Mouse (Mus musculus) embryonic facial prominence, embryonic 14.5 days (tissue): ENCODE results near the gene Nrf1. TPM values are rescaled to one million over a fixed set of nuclear protein-coding genes. Genes with fewer than 3 reads are reported as not detected.
A peak's percentile ranks its signal among the peaks of the same experiment; 100 is the strongest.

Experiments
- ATAC-seq: fragments of 200-750 bp; cut with Nextera tagmentation; 2 replicates; pipeline ENCODE4 v1.8.0; 2017; ENCODE audit warnings: low read depth, moderate number of reproducible peaks, moderate TSS enrichment
- DNase-seq: peaks from one replicate; pipeline ENCODE4 v3.0.0-alpha.2; 2015; ENCODE audit warnings: low spot score
- H3K27ac ChIP-seq: fragments of 300-500 bp; sonication (generic); replicated peaks from 2 replicates; pipeline ENCODE4 v1.5.1; 2014; ENCODE audit warnings: low read depth, mild to moderate bottlenecking, low read length, moderate library complexity
- H3K27me3 ChIP-seq: fragments of 300-500 bp; sonication (generic); replicated peaks from 2 replicates; pipeline ENCODE4 v1.6.1; 2014; ENCODE audit warnings: low read length; ENCODE audit not compliant: control insufficient read depth, insufficient read depth
- H3K36me3 ChIP-seq: fragments of 300-500 bp; sonication (generic); 2 replicates; pipeline ENCODE4 v1.6.1; 2014; ENCODE audit warnings: low read length, mixed read lengths; ENCODE audit not compliant: control insufficient read depth, insufficient read depth
- H3K4me1 ChIP-seq: fragments of 300-500 bp; sonication (generic); 2 replicates; pipeline ENCODE4 v1.6.1; 2014; ENCODE audit warnings: antibody characterized with exemption, low read length; ENCODE audit not compliant: control insufficient read depth, insufficient read depth
- H3K4me2 ChIP-seq: fragments of 300-500 bp; sonication (generic); 2 replicates; pipeline ENCODE4 v1.6.1; 2014; ENCODE audit warnings: low read depth, mild to moderate bottlenecking, low read length, moderate library complexity, mixed read lengths
- H3K4me3 ChIP-seq: fragments of 300-500 bp; sonication (generic); 2 replicates; pipeline ENCODE4 v1.5.1; 2014; ENCODE audit warnings: low read depth, mild to moderate bottlenecking, low read length
- H3K9ac ChIP-seq: fragments of 300-500 bp; sonication (generic); 2 replicates; pipeline ENCODE4 v1.6.1; 2014; ENCODE audit warnings: low read depth, mild to moderate bottlenecking, low read length, moderate library complexity, mixed read lengths
- H3K9me3 ChIP-seq: fragments of 300-500 bp; sonication (generic); 2 replicates; pipeline ENCODE4 v1.6.1; 2016; ENCODE audit warnings: low read length; ENCODE audit not compliant: control insufficient read depth
- WGBS: fragments of 180-500 bp; shearing (Covaris S2); extraction: QIAGEN DNeasy Blood & Tissue Kit; methylation state at CpG from one replicate; pipeline ENCODE4 v1.1.7; 2014; 5-methylcytosine and 5-hydroxymethylcytosine counted together
- polyA plus RNA-seq: library from polyadenylated mRNA; unstranded; fragments of >200 nt; fragmentation: Nextera tagmentation; extraction: Ambion mirVana; gene quantifications from 2 replicates; pipeline ENCODE4 v1.2.1, GENCODE M21; 2014

Gene Nrf1
- polyA plus RNA-seq, 1 experiment from 2014 or later, result 43.9 TPM

DNA sequence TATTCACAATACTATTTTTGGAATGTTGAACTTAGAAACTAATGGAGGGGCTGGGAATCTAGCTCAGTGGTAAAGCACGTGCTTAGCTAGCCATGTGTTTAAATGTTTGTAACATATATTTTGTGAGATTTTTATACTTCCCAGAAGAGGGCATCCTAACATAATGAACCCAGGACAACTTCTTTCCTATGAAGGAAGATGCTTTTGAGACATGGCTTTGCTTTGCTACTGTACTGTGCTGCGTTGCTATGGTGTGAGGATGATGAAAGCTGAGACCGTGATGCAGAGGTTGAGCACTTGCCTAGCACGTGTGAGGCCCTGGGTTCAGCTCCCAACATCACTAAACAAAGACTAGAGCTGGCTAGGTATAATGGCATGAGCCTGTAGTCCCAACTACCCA, 43.4 kb downstream of the Nrf1 start:
- H3K4me2 ChIP-seq, result no peak overlapping the region
- no peaks in the 10 kb centered on the region for H3K4me1 ChIP-seq
- no peak overlapping the region for H3K27ac ChIP-seq
- H3K27me3 ChIP-seq, result no peaks in the 10 kb centered on the region
- no peak for DNase-seq
- no peak overlapping the region for H3K9ac ChIP-seq
- H3K36me3 ChIP-seq, result peaks cover 43% of the 10 kb centered on the region
- ATAC-seq, result peak; percentile 71
- 66% methylated on average over 4 of the region's 4 CpGs for WGBS
- H3K4me3 ChIP-seq, result no peak overlapping the region
- H3K9me3 ChIP-seq, result no peaks in the 10 kb centered on the region

DNA sequence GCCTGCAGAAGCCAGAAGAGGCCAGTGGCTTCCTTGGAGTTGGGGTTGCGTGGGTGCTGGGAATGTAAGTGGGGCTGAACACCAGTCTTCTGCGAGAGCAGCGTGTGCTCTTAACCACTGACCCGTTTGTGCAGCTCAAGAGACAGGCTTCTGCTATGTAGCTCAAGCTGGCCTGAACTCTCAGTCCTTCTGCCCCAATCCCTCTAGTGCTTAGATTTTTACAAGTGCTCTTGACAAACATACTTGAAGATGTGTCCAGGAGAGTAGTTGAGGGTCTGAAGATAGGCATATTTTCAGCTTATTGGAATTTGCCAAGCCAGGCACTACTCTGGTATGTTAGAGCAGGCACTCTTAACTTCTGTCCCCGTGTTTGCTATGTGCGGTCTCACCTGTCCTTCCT, 45.0 kb downstream of the Nrf1 start:
- no peak for DNase-seq
- WGBS, result 95% methylated on average over 6 of the region's 6 CpGs
- H3K36me3 ChIP-seq, result peaks cover 58% of the 10 kb centered on the region

DNA sequence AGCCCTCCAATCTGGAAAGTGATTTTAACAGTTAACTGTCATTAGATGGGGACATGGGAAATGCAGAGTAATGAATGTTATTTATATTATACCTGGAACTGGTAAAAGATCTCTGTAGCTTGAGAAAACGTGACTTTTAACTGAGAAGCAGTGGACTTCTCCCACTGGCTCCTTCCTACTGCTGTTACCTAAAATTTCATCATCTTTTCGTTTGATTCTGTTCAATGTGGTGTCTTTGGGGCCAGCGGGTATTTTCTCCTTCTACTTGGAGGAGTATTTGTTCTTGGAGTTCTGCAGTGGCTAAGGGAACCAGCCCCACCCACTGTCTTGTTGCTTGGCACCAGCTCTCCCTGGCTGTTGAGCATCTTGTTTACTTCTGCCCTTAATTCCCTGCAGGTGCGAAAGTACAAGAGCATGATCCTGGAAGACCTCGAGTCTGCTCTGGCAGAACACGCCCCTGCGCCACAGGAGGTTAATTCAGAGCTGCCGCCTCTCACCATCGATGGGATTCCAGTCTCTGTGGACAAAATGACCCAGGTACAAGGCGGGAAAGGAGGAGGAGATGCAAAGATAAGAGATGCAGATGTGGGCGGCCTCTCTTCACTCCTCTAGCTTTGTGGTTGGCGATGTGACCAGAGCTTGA, 54.1 kb downstream of the Nrf1 start:
- ATAC-seq, result peak; percentile 33; the same call in 1 of the 2 replicates
- 82% methylated on average over 12 of the region's 12 CpGs for WGBS
- Histone ChIP-seq H3K36me3 (peaks cover 92% of the 10 kb centered on the region), H3K4me2 (no peak overlapping the region), H3K9me3 (no peaks in the 10 kb centered on the region), H3K9ac (no peak overlapping the region), H3K27ac (no peak overlapping the region), H3K4me1 (no peaks in the 10 kb centered on the region), H3K4me3 (no peak overlapping the region), H3K27me3 (no peaks in the 10 kb centered on the region)
- DNase-seq, result peak; percentile 27

More for the DNA sequence above, 45.0 kb downstream of the Nrf1 start:
- Histone ChIP-seq H3K4me3 (no peak overlapping the region), H3K4me1 (no peaks in the 10 kb centered on the region), H3K4me2 (no peak overlapping the region), H3K9me3 (no peaks in the 10 kb centered on the region), H3K27me3 (no peaks in the 10 kb centered on the region), H3K9ac (no peak overlapping the region), H3K27ac (no peak overlapping the region)
- ATAC-seq, result no peak

GRCm38 (mm10) chr6:30106091-30106490, 58.3 kb downstream of the Nrf1 start:
- Histone ChIP-seq H3K36me3 (peaks cover 78% of the 10 kb centered on the region), H3K9me3 (no peaks in the 10 kb centered on the region), H3K4me3 (no peak overlapping the region), H3K9ac (no peak overlapping the region), H3K27me3 (no peaks in the 10 kb centered on the region), H3K4me2 (no peak overlapping the region), H3K27ac (no peak overlapping the region), H3K4me1 (no peaks in the 10 kb centered on the region)
- ATAC-seq (no peak), DNase-seq (no peak)
- 65% methylated on average over 2 of the region's 2 CpGs for WGBS

DNA sequence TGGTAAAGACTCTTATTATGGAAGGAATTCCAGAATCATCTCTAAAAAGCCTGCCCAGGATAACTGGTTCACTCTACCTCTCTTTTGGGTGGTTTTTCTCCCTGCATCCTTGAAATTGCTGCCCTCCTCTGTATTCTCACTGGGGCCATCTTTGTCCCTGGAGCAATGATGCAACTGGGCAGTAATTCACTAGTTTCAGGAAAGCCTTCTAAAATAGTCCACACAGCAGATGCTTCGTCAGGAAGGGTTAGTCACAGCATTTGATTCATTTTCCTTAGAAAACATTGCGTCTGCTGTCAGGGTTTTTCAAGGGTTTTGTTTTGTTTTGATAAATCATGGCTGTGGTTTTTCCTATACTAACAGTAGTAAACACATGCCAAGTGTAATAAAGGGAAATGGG, 59.7 kb downstream of the Nrf1 start:
- Histone ChIP-seq H3K4me1 (no peaks in the 10 kb centered on the region), H3K36me3 (peaks cover 76% of the 10 kb centered on the region), H3K4me3 (no peak overlapping the region), H3K4me2 (no peak overlapping the region), H3K27me3 (no peaks in the 10 kb centered on the region), H3K27ac (no peak overlapping the region), H3K9ac (no peak overlapping the region), H3K9me3 (0 out of 2 replicates have a peak, but pooled peaks cover 6% of the 10 kb centered on the region)
- ATAC-seq, result no peak
- no peak for DNase-seq
- 83% methylated on average over 2 of the region's 2 CpGs for WGBS

DNA sequence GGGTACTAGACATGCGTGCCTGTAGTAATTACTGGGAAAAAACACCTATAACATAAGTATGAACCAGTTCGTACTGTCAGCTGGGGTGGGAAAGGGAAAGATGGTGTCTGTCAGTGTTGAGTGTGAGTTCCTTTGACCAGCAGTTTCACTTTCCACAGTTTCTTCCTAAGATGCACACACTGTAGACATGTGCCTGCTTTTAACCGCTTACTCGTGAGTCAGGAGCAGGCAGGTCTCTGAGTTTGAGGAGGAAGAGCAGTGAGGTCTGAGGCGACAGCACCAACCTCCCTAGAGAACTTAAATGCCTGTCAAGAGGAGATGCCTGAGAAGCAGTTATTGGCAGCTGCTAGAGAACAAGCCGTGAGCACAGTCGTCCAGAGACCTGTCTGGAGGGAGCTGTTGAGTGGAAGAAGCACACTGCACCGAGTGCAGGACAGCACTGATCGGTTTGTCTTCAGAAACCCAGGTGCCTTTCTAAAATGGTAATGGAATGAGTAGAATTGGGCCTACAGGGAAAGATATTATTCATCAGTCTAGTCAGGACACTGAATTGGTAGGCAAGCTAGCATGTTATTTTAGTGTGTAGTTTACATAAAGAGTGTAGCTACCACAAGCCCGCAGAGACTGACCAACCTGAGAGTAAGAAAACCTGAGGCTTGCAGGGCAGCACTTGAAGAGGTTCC, 62.2 kb downstream of the Nrf1 start:
- H3K4me2 ChIP-seq, result no peak overlapping the region
- H3K36me3 ChIP-seq, result peaks cover 71% of the 10 kb centered on the region
- no peak for ATAC-seq
- no peak overlapping the region for H3K9ac ChIP-seq
- no peak for DNase-seq
- no peaks in the 10 kb centered on the region for H3K4me1 ChIP-seq
- H3K27me3 ChIP-seq, result no peaks in the 10 kb centered on the region
- 90% methylated on average over 10 of the region's 10 CpGs for WGBS
- H3K27ac ChIP-seq, result no peak overlapping the region
- H3K9me3 ChIP-seq, result 0 out of 2 replicates have a peak, but pooled peaks cover 6% of the 10 kb centered on the region
- H3K4me3 ChIP-seq, result no peak overlapping the region

- DNase-seq (peak; percentile 58), ATAC-seq (peak; percentile 89)
- no peak overlapping the region for H3K9ac ChIP-seq
- no peak overlapping the region for H3K4me3 ChIP-seq
- H3K4me1 ChIP-seq, result no peaks in the 10 kb centered on the region
- H3K9me3 ChIP-seq, result 0 out of 2 replicates have a peak, but pooled peaks cover 6% of the 10 kb centered on the region
- no peaks in the 10 kb centered on the region for H3K27me3 ChIP-seq
- no peak overlapping the region for H3K27ac ChIP-seq
- H3K36me3 ChIP-seq, result peaks cover 71% of the 10 kb centered on the region
- WGBS, result 92% methylated on average over 4 of the region's 4 CpGs
- H3K4me2 ChIP-seq, result no peak overlapping the region
These were observed 64.8 kb downstream of the Nrf1 start for GRCm38 (mm10) chr6:30112349-30113132.

DNA sequence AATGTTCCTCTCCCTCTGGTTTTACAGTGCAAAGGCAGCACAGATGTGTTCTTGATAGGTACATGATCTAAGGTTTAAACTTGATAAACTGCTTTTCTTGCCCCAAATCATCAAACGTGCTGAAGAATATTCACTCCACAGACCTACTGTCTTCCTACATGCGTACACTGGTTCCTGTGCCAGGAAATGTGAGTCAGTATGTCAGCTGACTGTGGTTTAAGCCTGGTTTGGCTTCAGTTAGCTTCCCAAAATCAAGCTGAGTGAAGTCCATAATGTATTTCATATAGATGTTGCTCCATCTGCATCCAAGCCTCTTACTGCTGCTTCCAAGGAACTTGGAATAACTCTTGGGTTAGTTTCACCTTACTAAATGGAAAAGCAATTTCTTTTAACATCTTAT, 66.3 kb downstream of the Nrf1 start:
- Histone ChIP-seq H3K27me3 (no peaks in the 10 kb centered on the region), H3K4me2 (no peak overlapping the region), H3K4me1 (no peaks in the 10 kb centered on the region), H3K9ac (no peak overlapping the region), H3K36me3 (peaks cover 81% of the 10 kb centered on the region), H3K9me3 (0 out of 2 replicates have a peak, but pooled peaks cover 6% of the 10 kb centered on the region), H3K4me3 (no peak overlapping the region), H3K27ac (no peak overlapping the region)
- ATAC-seq (no peak), DNase-seq (peak; percentile 40)
- WGBS, result 86% methylated on average over 2 of the region's 2 CpGs
